Mouse (Mus musculus) naive thymus-derived CD4-positive, alpha-beta T cell, adult 2 months (primary cell): ENCODE measurements around the gene Lbhd2.

Source experiments
- DNase-seq: peaks from one replicate; pipeline ENCODE4 v3.0.0-alpha.2; 2011; ENCODE audit warnings: low read depth

Lbhd2 gene

GRCm38 (mm10) chr12:111404880-111405279, 1.7 kb upstream of the Lbhd2 start:
- no peak for DNase-seq

- DNase-seq: no peak
Observed at GRCm38 (mm10) chr12:111409583-111409982, 3.0 kb downstream of the Lbhd2 start.

- DNase-seq: no peak
Observed at GRCm38 (mm10) chr12:111411631-111412355, 5.2 kb downstream of the Lbhd2 start.

- DNase-seq: no peak
Observed at GRCm38 (mm10) chr12:111412581-111413284, 6.1 kb downstream of the Lbhd2 start.

- DNase-seq: peak; percentile 66
Observed at GRCm38 (mm10) chr12:111413300-111413699, 6.7 kb downstream of the Lbhd2 start.

- peak; percentile 8 for DNase-seq
Observed at GRCm38 (mm10) chr12:111416921-111417779, 10.5 kb downstream of the Lbhd2 start, which contains the start of gene Exoc3l4. Gene Exoc3l4 (plus strand): TSS chr12:111417017.

GRCm38 (mm10) chr12:111419918-111420317, 13.3 kb downstream of the Lbhd2 start:
- no peak for DNase-seq

GRCm38 (mm10) chr12:111420946-111421709, 14.5 kb downstream of the Lbhd2 start:
- DNase-seq: no peak

GRCm38 (mm10) chr12:111422852-111423251, 16.2 kb downstream of the Lbhd2 start:
- DNase-seq: no peak

GRCm38 (mm10) chr12:111423570-111424129, 17.0 kb downstream of the Lbhd2 start:
- DNase-seq: no peak

GRCm38 (mm10) chr12:111424547-111424946, 17.9 kb downstream of the Lbhd2 start:
- no peak for DNase-seq

- peak; percentile 31 for DNase-seq
Observed at GRCm38 (mm10) chr12:111425258-111425657, 18.6 kb downstream of the Lbhd2 start.

GRCm38 (mm10) chr12:111425789-111426460, 19.3 kb downstream of the Lbhd2 start:
- DNase-seq: peak; percentile 64

- DNase-seq: no peak
Observed at GRCm38 (mm10) chr12:111427438-111428113, 21.0 kb downstream of the Lbhd2 start.

- DNase-seq: no peak
Observed at GRCm38 (mm10) chr12:111428364-111428763, 21.8 kb downstream of the Lbhd2 start.

GRCm38 (mm10) chr12:111428961-111429911, 22.6 kb downstream of the Lbhd2 start:
- DNase-seq: no peak

- DNase-seq: no peak
Observed at GRCm38 (mm10) chr12:111430049-111430867, 23.6 kb downstream of the Lbhd2 start.
